Mouse (Mus musculus) intestine, postnatal 0 days (tissue): ENCODE measurements at regions not wholly inside any gene's neighbourhood (a gene's known extent, or its start where the extent isn't known, plus 50 kb on each side); places are given as distances from the start of the nearest gene placed in this dataset.

ENCODE experiments used
- ATAC-seq: fragments of 200-750 bp; cut with Nextera tagmentation; 2 replicates; pipeline ENCODE4 v1.8.0; 2017; ENCODE audit warnings: mild to moderate bottlenecking, moderate TSS enrichment, moderate library complexity
- H3K27ac ChIP-seq: fragments of 300-500 bp; sonication (generic); 2 replicates; pipeline ENCODE4 v1.5.1; 2014; ENCODE audit warnings: mild to moderate bottlenecking, low read depth, low read length, moderate library complexity
- H3K27me3 ChIP-seq: fragments of 300-500 bp; sonication (generic); replicated peaks from 2 replicates; pipeline ENCODE4 v1.6.1; 2014; ENCODE audit warnings: low read length, mixed read lengths; ENCODE audit not compliant: control insufficient read depth, insufficient read depth
- H3K36me3 ChIP-seq: fragments of 300-500 bp; sonication (generic); 2 replicates; pipeline ENCODE4 v1.6.1; 2014; ENCODE audit warnings: mild to moderate bottlenecking, moderate library complexity; ENCODE audit not compliant: control insufficient read depth, insufficient read depth
- H3K4me1 ChIP-seq: fragments of 300-500 bp; sonication (generic); replicated peaks from 2 replicates; pipeline ENCODE4 v1.6.1; 2014; ENCODE audit warnings: antibody characterized with exemption, low read length, mixed read lengths; ENCODE audit not compliant: control insufficient read depth, insufficient read depth
- H3K4me2 ChIP-seq: fragments of 300-500 bp; sonication (generic); replicated peaks from 2 replicates; pipeline ENCODE4 v1.6.1; 2014; ENCODE audit warnings: low read depth, mild to moderate bottlenecking, moderate library complexity
- H3K4me3 ChIP-seq: fragments of 300-500 bp; sonication (generic); 2 replicates; pipeline ENCODE4 v1.5.1; 2014; ENCODE audit warnings: low read depth, low read length
- H3K9ac ChIP-seq: fragments of 300-500 bp; sonication (generic); 2 replicates; pipeline ENCODE4 v1.6.1; 2014; ENCODE audit warnings: mild to moderate bottlenecking, low read depth, low read length
- H3K9me3 ChIP-seq: fragments of 300-500 bp; sonication (generic); 2 replicates; pipeline ENCODE4 v1.6.1; 2016; ENCODE audit warnings: mixed run types; ENCODE audit not compliant: control insufficient read depth
- CTCF ChIP-seq: sonication (generic); IDR thresholded peaks from 2 replicates; pipeline ENCODE4 v1.5.1; 2016; ENCODE audit warnings: low read depth, mild to moderate bottlenecking, control low read depth, antibody characterized with exemption, moderate library complexity
- WGBS: fragments of 180-500 bp; shearing (Covaris S2); extraction: QIAGEN DNeasy Blood & Tissue Kit; methylation state at CpG from one replicate; pipeline ENCODE4 v1.1.7; 2014; 5-methylcytosine and 5-hydroxymethylcytosine counted together

DNA sequence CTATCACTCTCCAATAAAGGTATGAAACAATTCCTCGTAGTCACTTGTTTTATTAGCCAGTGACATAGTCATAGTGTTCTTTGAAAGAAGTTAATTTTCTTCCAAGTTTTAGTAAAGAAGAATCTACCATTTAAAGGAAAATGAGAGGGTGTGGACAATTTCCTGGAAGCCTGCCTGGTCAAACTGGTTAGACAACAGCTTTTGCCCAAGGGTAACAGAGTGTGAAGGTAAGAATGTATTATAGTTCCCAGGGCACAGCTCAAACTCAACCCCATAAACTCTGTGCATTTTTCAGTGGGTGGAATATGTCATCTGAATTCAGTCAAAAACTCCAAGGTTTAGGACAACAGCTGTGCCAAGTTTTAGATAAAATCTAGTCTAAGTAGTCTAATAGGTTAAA, 240.1 kb upstream of the Atp2b1 start:
- WGBS: 34% methylated on average over 1 of the region's 1 CpGs
- H3K36me3 ChIP-seq: no peaks in the 10 kb centered on the region
- peak; percentile 53; the same call in 1 of the 2 replicates for ATAC-seq
- H3K4me1 ChIP-seq: no peaks in the 10 kb centered on the region
- H3K9me3 ChIP-seq: no peaks in the 10 kb centered on the region
- no peak overlapping the region for H3K27ac ChIP-seq
- no peak overlapping the region for H3K9ac ChIP-seq
- no peak overlapping the region for H3K4me3 ChIP-seq
- no peaks in the 10 kb centered on the region for H3K27me3 ChIP-seq
- H3K4me2 ChIP-seq: no peak overlapping the region
- no peak for TF ChIP-seq CTCF

DNA sequence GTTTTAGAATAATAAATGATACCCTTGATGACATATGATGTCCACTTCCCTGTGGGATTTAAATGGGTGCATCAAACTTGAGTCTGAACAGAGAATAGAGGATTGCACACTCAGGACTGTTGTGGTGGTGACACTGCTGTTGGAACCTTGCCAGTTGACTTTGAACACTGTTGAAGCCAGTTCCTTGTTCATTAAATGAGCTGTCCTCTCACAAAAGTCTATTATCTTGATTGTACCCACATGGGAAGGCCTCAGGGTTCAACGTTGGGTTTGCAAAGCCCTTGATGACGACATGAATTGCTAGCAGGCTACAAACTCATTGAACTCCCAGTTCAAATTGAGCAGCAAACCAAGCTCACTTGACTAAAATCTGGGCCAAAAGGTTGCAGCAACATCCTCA, 237.3 kb upstream of the Atp2b1 start:
- Histone ChIP-seq H3K4me2 (no peak overlapping the region), H3K27ac (no peak overlapping the region), H3K4me3 (no peak overlapping the region), H3K4me1 (no peaks in the 10 kb centered on the region), H3K9ac (no peak overlapping the region), H3K36me3 (no peaks in the 10 kb centered on the region), H3K27me3 (no peaks in the 10 kb centered on the region), H3K9me3 (no peaks in the 10 kb centered on the region)
- WGBS: 32% methylated on average over 2 of the region's 2 CpGs
- no peak for TF ChIP-seq CTCF
- ATAC-seq: peak; percentile 90

DNA sequence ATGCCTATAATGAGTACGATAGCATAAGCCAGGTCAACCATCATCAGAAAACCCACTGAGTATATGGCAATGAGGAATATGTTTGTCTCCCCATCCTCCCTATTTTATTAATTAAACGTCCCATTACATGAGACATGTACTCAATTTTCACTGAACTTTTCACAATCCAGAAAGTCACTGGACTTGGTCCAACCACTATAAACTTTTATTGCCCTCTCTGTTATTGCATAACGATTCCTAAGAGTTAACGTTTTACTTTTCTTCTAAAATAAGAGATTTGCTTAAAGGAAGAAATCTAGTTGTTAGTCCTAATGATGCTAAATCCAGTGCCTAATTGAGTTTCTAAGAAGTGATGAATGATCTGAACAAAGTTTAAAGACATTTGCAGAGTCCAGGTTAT, 236.0 kb upstream of the Atp2b1 start:
- ATAC-seq: no peak
- no peak overlapping the region for H3K9ac ChIP-seq
- H3K4me3 ChIP-seq: no peak overlapping the region
- no peak overlapping the region for H3K27ac ChIP-seq
- H3K27me3 ChIP-seq: no peaks in the 10 kb centered on the region
- WGBS: 33% methylated on average over 4 of the region's 4 CpGs
- no peaks in the 10 kb centered on the region for H3K36me3 ChIP-seq
- no peak for TF ChIP-seq CTCF
- H3K4me1 ChIP-seq: no peaks in the 10 kb centered on the region
- no peak overlapping the region for H3K4me2 ChIP-seq
- H3K9me3 ChIP-seq: no peaks in the 10 kb centered on the region

DNA sequence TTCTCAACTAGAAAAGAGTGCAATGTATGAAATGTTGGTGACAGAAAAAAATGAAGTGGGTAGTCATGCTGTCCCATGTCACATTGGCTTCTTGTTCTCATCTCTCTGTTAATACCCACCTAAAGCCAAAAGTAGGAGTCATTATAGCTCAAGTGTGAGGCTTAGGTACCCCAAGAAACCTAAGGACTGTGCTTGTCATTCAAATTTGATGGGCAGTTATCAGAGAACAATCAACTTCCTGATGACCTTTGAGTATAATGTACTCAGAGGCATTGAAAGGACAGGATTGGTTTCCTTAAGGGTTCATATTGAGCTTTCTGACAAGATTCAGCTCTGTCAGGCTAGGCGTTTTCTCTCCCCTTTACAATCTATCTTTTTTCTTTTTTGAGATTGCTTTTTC, 231.8 kb upstream of the Atp2b1 start:
- Histone ChIP-seq H3K27me3 (no peaks in the 10 kb centered on the region), H3K4me3 (no peak overlapping the region), H3K4me2 (no peak overlapping the region), H3K9ac (no peak overlapping the region), H3K9me3 (no peaks in the 10 kb centered on the region), H3K36me3 (no peaks in the 10 kb centered on the region), H3K27ac (no peak overlapping the region), H3K4me1 (no peaks in the 10 kb centered on the region)
- no peak for ATAC-seq
- 86% methylated on average over 1 of the region's 1 CpGs for WGBS
- no peak for TF ChIP-seq CTCF

DNA sequence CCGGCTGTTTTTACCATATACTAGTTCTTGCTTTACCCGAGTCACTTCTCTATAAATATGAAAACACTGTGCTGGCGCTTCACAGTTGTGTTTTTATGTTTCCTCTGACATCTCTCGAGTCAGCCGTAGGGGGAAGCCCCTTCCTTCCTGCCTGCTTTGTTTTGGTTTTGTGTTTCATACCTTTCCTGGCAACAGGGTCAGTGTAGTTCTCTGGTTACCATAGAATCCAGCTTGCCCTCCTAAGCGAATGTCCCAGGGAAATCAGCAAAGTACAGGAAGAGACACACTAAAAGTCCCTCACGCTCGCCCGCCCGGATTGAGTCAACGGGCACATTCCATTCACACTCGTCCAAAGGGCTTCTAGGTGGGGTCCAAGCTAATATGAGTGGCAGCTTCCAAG, 230.0 kb upstream of the Atp2b1 start:
- Histone ChIP-seq H3K9ac (no peak overlapping the region), H3K27ac (peak overlapping the region; percentile 63)
- peak; percentile 95 for ATAC-seq

DNA sequence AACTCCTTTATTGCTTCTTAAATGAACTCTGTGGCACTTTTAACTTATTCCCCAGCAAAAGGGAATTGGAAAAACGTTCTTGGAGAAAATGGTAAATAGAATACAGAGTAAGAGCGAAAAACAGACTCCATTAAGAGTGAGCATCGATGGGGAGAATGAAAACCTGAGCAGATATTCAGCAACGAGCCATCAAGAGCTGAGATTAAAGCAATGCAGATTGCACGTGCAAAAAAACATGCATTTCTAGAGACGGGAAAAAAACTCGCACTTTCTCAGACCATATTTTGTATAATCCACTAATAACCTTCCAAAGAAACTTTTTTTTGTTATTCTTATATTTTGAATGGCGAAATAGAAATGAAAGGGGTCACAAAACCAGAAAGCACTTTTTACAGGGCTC, 229.5 kb upstream of the Atp2b1 start:
- H3K9ac ChIP-seq: no peak overlapping the region
- WGBS: 42% methylated on average over 8 of the region's 8 CpGs
- no peak for TF ChIP-seq CTCF
- peak overlapping the region; percentile 55 for H3K4me2 ChIP-seq
- no peaks in the 10 kb centered on the region for H3K36me3 ChIP-seq
- H3K4me1 ChIP-seq: no peaks in the 10 kb centered on the region
- no peak overlapping the region; the same call in 1 of the 2 replicates for H3K27ac ChIP-seq
- no peaks in the 10 kb centered on the region for H3K27me3 ChIP-seq
- no peak for ATAC-seq
- H3K9me3 ChIP-seq: no peaks in the 10 kb centered on the region
- H3K4me3 ChIP-seq: peak overlapping the region; percentile 3; the same call in 1 of the 2 replicates

More for the DNA sequence above, 230.0 kb upstream of the Atp2b1 start:
- Histone ChIP-seq H3K4me3 (peak overlapping the region; percentile 3; the same call in 1 of the 2 replicates), H3K27me3 (no peaks in the 10 kb centered on the region), H3K9me3 (no peaks in the 10 kb centered on the region), H3K4me1 (no peaks in the 10 kb centered on the region), H3K36me3 (no peaks in the 10 kb centered on the region), H3K4me2 (peak overlapping the region; percentile 55)
- TF ChIP-seq CTCF: no peak; the same call in 1 of the 2 replicates
- 3% methylated on average over 12 of the region's 12 CpGs for WGBS

DNA sequence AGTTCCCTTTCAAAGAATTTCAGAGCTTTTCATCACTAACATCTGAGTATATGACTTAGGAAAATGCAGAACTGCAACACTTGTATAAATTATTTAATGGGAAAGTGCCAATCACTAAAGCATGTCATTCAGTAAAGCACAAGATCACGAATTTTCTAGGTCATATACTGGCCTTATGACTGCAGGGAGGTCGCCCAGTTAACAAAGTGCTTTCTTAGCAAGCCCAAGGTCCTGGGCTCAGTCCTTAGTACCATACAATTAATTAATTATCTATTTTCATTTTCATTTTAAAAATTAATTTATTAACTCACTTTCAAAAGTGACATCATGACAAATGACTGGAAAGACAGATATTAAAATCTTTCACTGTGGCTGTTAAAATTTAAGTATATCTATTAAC, 228.5 kb upstream of the Atp2b1 start:
- Histone ChIP-seq H3K9me3 (no peaks in the 10 kb centered on the region), H3K27me3 (no peaks in the 10 kb centered on the region), H3K27ac (no peak overlapping the region; the same call in 1 of the 2 replicates), H3K4me3 (no peak overlapping the region), H3K4me2 (no peak overlapping the region), H3K9ac (no peak overlapping the region), H3K36me3 (no peaks in the 10 kb centered on the region), H3K4me1 (no peaks in the 10 kb centered on the region)
- no peak for ATAC-seq
- no peak for TF ChIP-seq CTCF
- WGBS: 61% methylated on average over 2 of the region's 2 CpGs
